Mouse (Mus musculus): ENCODE measurements at regions not wholly inside any gene's neighbourhood (a gene's known extent, or its start where the extent isn't known, plus 50 kb on each side); places are given as distances from the start of the nearest gene placed in this dataset.

GRCm38 (mm10) chr4:82200306-82200705 lies 505.2 kb downstream of the Nfib start:
- Histone ChIP-seq H3K27me3 (ENCODE audit: control insufficient read depth, insufficient read depth, low read length) (no peaks in the 10 kb centered on the region), H3K36me3 (ENCODE audit: control insufficient read depth, insufficient read depth, low read length) (no peaks in the 10 kb centered on the region), H3K9ac (ENCODE audit: low read depth, low read length) (no peak overlapping the region), H3K79me2 (ENCODE audit: control insufficient read depth, insufficient read depth, low read length) (no peaks in the 10 kb centered on the region), H3K4me1 (ENCODE audit: control insufficient read depth, insufficient read depth, low read length) (no peaks in the 10 kb centered on the region), H3K4me3 (ENCODE audit: insufficient read depth, low read depth, low read length) (no peak overlapping the region), H3K27ac (replicated peaks; ENCODE audit: insufficient read depth, low read depth, low read length) (no peak overlapping the region)
- no peak for TF ChIP-seq POLR2A (IDR thresholded peaks at IDR 0.05; ENCODE audit: extremely low read depth, insufficient read depth, low read length)
- no peak for DNase-seq (ENCODE audit: extremely low read depth, low read depth, low spot score)
- WGBS: 63% methylated on average over 2 of the region's 2 CpGs

- Histone ChIP-seq H3K27ac (replicated peaks; ENCODE audit: insufficient read depth, low read depth, low read length) (no peak overlapping the region), H3K79me2 (ENCODE audit: control insufficient read depth, insufficient read depth, low read length) (no peaks in the 10 kb centered on the region), H3K9ac (ENCODE audit: low read depth, low read length) (no peak overlapping the region), H3K4me1 (ENCODE audit: control insufficient read depth, insufficient read depth, low read length) (no peaks in the 10 kb centered on the region), H3K4me3 (ENCODE audit: insufficient read depth, low read depth, low read length) (no peak overlapping the region), H3K36me3 (ENCODE audit: control insufficient read depth, insufficient read depth, low read length) (no peaks in the 10 kb centered on the region), H3K27me3 (ENCODE audit: control insufficient read depth, insufficient read depth, low read length) (no peaks in the 10 kb centered on the region)
- no peak for DNase-seq (ENCODE audit: extremely low read depth, low read depth, low spot score)
- no peak for TF ChIP-seq POLR2A (IDR thresholded peaks at IDR 0.05; ENCODE audit: extremely low read depth, insufficient read depth, low read length)
- TF ChIP-seq CTCF (IDR thresholded peaks at IDR 0.05; ENCODE audit: low read depth, low read length): no peak
Observed at GRCm38 (mm10) chr4:82199118-82199517, 506.4 kb downstream of the Nfib start.

GRCm38 (mm10) chr4:82197611-82198010 lies 507.9 kb downstream of the Nfib start:
- H3K9ac ChIP-seq (ENCODE audit: low read depth, low read length): no peak overlapping the region
- no peaks in the 10 kb centered on the region for H3K4me1 ChIP-seq (ENCODE audit: control insufficient read depth, insufficient read depth, low read length)
- H3K27ac ChIP-seq (replicated peaks; ENCODE audit: insufficient read depth, low read depth, low read length): no peak overlapping the region
- H3K79me2 ChIP-seq (ENCODE audit: control insufficient read depth, insufficient read depth, low read length): no peaks in the 10 kb centered on the region
- TF ChIP-seq POLR2A (IDR thresholded peaks at IDR 0.05; ENCODE audit: extremely low read depth, insufficient read depth, low read length) (no peak), CTCF (IDR thresholded peaks at IDR 0.05; ENCODE audit: low read depth, low read length) (no peak)
- no peak for DNase-seq (ENCODE audit: extremely low read depth, low read depth, low spot score)
- H3K27me3 ChIP-seq (ENCODE audit: control insufficient read depth, insufficient read depth, low read length): no peaks in the 10 kb centered on the region
- whole genome bisulfite sequencing: 88% methylated on average over 6 of the region's 6 CpGs
- H3K4me3 ChIP-seq (ENCODE audit: insufficient read depth, low read depth, low read length): no peak overlapping the region
- H3K36me3 ChIP-seq (ENCODE audit: control insufficient read depth, insufficient read depth, low read length): no peaks in the 10 kb centered on the region

- no peak overlapping the region for H3K27ac ChIP-seq (replicated peaks; ENCODE audit: insufficient read depth, low read depth, low read length)
- H3K4me3 ChIP-seq (ENCODE audit: insufficient read depth, low read depth, low read length): no peak overlapping the region
- WGBS: 86% methylated on average over 6 of the region's 6 CpGs
- no peak for DNase-seq (ENCODE audit: extremely low read depth, low read depth, low spot score)
- no peaks in the 10 kb centered on the region for H3K4me1 ChIP-seq (ENCODE audit: control insufficient read depth, insufficient read depth, low read length)
- no peak for TF ChIP-seq POLR2A (IDR thresholded peaks at IDR 0.05; ENCODE audit: extremely low read depth, insufficient read depth, low read length)
- no peak for TF ChIP-seq CTCF (IDR thresholded peaks at IDR 0.05; ENCODE audit: low read depth, low read length)
- no peak overlapping the region for H3K9ac ChIP-seq (ENCODE audit: low read depth, low read length)
- H3K27me3 ChIP-seq (ENCODE audit: control insufficient read depth, insufficient read depth, low read length): no peaks in the 10 kb centered on the region
- H3K36me3 ChIP-seq (ENCODE audit: control insufficient read depth, insufficient read depth, low read length): no peaks in the 10 kb centered on the region
- H3K79me2 ChIP-seq (ENCODE audit: control insufficient read depth, insufficient read depth, low read length): no peaks in the 10 kb centered on the region
Observed at GRCm38 (mm10) chr4:82196024-82196647, 509.4 kb downstream of the Nfib start.

- WGBS: 80% methylated on average over 5 of the region's 5 CpGs
Observed at GRCm38 (mm10) chr4:82193905-82194304, 511.6 kb downstream of the Nfib start.

GRCm38 (mm10) chr4:82186892-82187291 lies 518.7 kb downstream of the Nfib start:
- Histone ChIP-seq H3K9ac (ENCODE audit: low read depth, low read length) (no peak overlapping the region), H3K27me3 (ENCODE audit: control insufficient read depth, insufficient read depth, low read length) (no peaks in the 10 kb centered on the region), H3K4me1 (ENCODE audit: control insufficient read depth, insufficient read depth, low read length) (no peaks in the 10 kb centered on the region), H3K4me3 (ENCODE audit: insufficient read depth, low read depth, low read length) (no peak overlapping the region), H3K36me3 (ENCODE audit: control insufficient read depth, insufficient read depth, low read length) (no peaks in the 10 kb centered on the region), H3K27ac (replicated peaks; ENCODE audit: insufficient read depth, low read depth, low read length) (no peak overlapping the region), H3K79me2 (ENCODE audit: control insufficient read depth, insufficient read depth, low read length) (no peaks in the 10 kb centered on the region)
- WGBS: 94% methylated on average over 3 of the region's 3 CpGs
- no peak for TF ChIP-seq POLR2A (IDR thresholded peaks at IDR 0.05; ENCODE audit: extremely low read depth, insufficient read depth, low read length)
- no peak for TF ChIP-seq CTCF (IDR thresholded peaks at IDR 0.05; ENCODE audit: low read depth, low read length)
- DNase-seq (ENCODE audit: extremely low read depth, low read depth, low spot score): no peak

More at GRCm38 (mm10) chr4:82193905-82194304, 511.6 kb downstream of the Nfib start:
- no peak for DNase-seq (ENCODE audit: extremely low read depth, low read depth, low spot score)
- Histone ChIP-seq H3K79me2 (ENCODE audit: control insufficient read depth, insufficient read depth, low read length) (no peaks in the 10 kb centered on the region), H3K36me3 (ENCODE audit: control insufficient read depth, insufficient read depth, low read length) (no peaks in the 10 kb centered on the region), H3K4me1 (ENCODE audit: control insufficient read depth, insufficient read depth, low read length) (no peaks in the 10 kb centered on the region), H3K27me3 (ENCODE audit: control insufficient read depth, insufficient read depth, low read length) (no peaks in the 10 kb centered on the region), H3K27ac (replicated peaks; ENCODE audit: insufficient read depth, low read depth, low read length) (no peak overlapping the region), H3K4me3 (ENCODE audit: insufficient read depth, low read depth, low read length) (no peak overlapping the region), H3K9ac (ENCODE audit: low read depth, low read length) (no peak overlapping the region)
- TF ChIP-seq CTCF (IDR thresholded peaks at IDR 0.05; ENCODE audit: low read depth, low read length) (no peak), POLR2A (IDR thresholded peaks at IDR 0.05; ENCODE audit: extremely low read depth, insufficient read depth, low read length) (no peak)

Measured in liver, adult 2 months (tissue).